Mouse (Mus musculus) embryo, embryonic 11.5 days (tissue): ENCODE measurements around the gene 1700025C18Rik.

ENCODE experiments used
- DNase-seq: peaks from one replicate; pipeline ENCODE4 v3.0.0-alpha.2; 2012; ENCODE audit warnings: low read depth, low spot score

1700025C18Rik gene

DNA sequence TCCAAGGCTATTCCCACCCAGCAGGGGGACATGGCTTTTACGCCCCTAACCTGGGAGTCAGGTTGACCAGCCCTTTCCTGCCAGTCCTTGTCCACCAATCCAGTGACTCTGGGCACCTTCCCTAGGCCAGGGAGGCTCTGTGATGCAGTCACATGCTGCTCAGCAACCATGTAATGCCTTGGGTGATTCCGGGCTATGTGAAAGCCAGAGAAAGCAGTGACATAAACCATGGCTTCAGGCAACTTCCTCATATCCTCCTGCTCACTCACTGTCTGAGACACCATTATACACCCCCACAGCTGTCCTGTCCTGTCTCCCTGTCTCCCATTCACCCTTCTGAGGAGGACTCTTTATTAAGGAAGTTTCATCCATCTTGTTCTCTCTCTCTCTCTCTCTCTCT, at the start of gene 1700025C18Rik:
Gene 1700025C18Rik (minus strand): TSS at position 101 of the 400 bp plus-strand sequence.
- no peak for DNase-seq

DNA sequence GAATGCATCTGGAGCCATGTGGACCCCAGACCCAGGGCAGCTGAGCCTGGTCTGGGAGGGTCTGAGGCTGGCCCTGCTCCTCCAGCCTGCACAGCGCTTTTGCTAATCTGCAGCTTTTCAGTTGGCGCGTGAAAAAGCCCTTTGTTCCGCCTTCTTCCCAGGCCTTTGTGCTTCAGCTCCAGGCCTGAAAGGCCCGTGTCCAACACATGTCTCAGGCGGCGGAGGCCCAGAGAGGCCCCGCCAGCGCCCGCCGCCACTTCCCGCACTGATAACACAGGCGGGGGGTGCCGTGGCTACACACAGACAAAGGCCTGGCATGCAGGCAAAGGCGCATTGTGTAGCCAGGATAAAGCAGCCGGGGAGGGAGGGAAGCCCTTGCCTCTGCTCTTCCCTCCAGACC, 45.5 kb upstream of the 1700025C18Rik start:
- no peak for DNase-seq

DNA sequence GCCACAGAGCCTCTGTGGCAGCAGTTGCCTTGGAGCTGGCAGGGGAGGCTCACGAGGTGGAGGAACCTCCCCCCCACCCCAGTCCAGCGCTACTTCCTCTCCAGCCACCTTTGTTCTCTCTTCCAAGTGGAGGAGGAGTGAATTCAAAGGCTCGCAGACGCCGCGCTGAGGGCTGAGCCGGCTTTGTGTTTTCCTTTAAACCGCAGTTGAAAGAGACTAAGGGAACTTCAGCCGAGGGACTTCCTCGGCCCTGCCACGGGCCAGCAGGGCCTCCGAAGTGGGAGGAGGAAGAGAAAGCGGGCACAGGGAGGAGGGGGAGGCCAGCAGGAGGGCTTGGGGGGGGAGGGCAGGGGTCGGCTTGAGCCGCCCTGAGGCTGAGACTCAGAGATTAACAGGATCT, 43.0 kb upstream of the 1700025C18Rik start:
- no peak for DNase-seq

DNA sequence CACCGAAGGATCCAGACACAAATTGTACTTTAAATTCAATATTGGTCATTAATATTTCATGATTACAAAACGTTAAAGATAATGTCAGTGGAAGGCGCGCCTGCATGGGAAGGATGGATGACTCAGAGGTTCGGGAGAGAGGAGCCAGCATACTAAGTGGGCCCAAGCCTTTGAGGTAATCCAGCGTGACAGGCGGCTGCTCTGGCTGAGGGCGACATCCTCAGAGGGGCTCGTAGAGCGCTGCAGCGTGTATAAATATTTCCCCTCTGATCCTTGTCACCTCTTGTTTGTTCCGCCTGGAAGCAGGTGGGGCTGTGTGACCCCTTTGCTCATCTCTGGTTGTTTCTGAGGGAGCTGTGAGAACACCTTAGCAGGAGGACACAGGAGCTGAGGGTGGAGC, 40.9 kb upstream of the 1700025C18Rik start:
- DNase-seq: no peak

DNA sequence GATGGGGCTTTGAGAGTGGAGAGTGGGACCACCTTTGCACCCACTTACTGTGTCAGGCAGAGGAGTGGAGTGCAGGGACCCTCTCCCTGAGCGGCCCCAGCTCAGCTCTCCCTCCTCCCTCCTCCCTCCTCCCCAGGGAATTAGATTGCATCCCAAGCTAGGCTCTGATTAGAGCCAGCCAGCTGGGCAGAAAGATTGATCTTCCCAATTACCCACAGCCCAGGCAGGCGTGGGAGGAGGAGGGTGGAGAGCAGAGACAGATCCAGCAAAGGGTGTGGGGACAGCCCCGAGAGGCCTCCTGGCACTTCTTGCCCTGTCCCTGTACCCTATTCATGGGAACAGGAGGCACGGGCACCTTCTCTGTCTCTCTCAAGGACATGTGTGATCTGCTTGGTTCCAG, 38.6 kb upstream of the 1700025C18Rik start:
- no peak for DNase-seq

DNA sequence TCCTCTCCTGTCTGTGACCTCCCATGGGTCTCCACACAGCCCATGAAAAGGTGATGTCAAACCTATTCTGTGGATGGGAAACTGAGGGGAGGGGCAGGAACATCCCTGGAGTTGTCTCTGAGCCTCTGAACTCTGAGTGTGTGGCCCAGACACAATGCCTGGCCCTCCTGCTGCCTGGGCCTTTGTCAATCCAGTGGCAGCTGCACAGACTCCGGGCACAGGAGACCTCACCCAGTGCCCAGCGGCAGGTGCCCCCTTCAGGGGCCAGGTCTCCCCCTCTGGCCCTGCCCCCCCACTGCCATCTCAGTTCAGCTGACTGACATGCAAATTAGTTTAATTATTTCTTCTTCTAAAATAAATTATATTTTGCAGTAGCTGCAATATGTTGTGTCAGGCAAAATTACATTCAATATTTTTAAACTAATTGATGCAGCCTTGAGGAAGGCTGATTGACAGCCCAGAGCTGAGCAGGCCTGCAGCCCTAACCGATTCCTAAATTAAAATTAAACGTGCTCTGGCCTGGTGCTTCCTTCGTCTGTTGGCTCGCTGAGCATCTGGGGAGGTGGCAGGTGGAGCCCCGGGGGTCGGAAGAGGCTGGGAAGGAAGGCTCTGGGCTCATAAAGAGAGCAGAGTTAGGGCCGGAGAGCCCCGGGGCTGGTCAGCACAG, 36.5 kb upstream of the 1700025C18Rik start:
- DNase-seq: no peak

DNA sequence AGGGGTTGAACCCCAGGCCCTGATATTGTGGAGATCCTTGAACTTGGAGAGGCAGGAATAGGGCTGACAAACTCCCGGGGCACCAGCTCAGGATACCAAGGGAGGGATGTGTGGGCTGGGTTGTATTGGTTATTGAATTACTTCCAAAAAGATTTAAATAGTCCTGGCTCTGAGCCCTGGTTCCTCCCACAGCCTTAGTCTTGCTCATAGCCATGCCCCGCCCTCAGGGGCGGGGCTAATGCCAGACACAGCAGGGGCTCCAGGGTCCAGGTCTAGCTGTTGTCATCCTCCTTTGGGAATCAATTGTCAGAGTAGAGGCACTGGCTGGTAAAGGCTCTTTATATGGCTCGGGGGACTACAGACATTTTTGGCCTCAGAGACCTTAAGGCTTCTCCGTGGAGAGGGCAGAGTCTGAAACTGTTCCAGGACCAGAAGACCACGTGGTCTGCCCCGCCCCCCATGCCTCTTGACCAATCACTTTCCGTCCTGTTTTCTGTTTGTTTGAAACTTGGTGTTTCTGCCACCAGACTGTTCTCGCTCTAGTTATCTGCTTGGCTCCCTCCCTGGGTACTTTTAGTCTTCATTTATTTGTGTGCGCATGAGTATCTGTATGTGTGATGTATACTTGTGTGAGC, 30.8 kb upstream of the 1700025C18Rik start:
- no peak for DNase-seq

DNA sequence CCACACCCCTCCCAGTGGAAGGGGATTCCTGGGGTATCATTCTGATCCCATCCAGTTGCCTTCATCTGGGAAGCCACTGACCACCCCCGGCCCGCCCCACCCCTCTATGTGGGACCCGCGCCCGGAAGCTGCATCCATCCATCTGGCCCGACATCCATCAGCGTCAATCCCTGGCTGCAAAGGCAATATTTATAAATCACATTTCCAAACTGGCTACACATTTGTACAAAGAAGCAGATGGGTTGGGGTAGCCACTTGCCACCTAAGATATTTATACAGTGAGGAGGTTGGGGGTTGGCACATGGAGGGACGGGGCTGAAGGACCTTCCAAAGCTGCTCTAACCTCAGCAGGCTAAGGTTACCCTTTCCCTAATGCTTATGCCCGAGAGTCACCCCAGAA, 30.2 kb upstream of the 1700025C18Rik start:
- DNase-seq: no peak

DNA sequence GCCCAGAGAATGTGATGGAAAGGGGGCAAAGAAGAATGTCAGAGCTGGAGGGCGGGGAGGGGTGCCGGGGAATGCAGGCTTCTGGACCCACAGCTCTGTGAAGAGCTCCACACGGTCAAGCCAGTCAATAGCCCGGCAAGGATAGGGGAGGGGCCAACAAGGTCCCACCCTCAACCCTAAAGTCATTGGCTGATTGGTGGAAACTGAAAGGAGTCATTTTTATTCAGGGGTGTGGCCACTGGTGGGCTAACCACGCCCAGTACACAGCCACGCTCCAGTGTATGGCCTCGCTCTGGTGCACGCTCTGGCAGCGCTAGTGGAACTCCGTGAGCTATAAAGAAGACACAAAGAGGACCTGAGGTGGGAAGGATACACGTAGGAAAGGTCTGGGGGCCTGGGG, 23.2 kb upstream of the 1700025C18Rik start:
- no peak for DNase-seq

DNA sequence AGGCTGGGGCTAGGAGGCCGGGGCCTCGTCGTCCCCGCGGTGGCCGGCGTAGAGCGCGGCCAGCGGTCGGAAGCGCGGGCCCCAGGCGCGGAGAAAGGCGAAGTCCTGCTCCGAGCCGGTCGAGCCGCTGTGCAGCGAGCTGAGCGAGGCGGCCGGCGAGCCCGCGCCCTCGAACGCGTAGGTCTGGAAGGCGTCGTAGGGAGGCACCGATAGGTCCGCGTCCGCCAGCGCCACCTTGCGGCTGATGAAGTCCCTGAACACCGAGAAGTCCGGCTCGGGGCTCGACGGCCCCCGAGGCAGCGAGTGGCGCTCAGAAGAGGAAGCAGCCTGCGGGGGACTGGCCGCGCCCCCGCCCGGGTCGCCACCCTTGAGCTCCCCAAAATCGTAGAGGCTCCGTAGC, 21.6 kb upstream of the 1700025C18Rik start:
- peak; percentile 81 for DNase-seq

DNA sequence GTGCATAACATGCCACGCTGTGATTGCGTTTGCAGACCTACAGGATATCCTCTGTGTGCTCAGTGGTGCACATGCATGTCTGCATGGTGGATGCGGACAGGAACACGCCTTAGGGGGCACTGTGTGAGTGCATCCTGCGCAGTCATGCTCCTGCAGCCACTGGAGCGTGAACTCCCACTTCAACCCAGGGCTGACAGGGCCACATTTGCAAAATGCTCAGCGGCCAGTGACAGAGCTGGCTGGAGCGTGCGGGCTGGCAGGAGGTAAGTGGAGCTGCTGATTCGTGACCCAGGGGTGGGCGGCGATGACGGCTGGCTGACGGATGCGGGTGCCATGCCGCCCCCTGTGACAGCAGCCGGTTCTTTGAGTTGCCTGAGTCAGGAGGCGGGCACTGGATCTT, 16.0 kb upstream of the 1700025C18Rik start:
- DNase-seq: no peak

DNA sequence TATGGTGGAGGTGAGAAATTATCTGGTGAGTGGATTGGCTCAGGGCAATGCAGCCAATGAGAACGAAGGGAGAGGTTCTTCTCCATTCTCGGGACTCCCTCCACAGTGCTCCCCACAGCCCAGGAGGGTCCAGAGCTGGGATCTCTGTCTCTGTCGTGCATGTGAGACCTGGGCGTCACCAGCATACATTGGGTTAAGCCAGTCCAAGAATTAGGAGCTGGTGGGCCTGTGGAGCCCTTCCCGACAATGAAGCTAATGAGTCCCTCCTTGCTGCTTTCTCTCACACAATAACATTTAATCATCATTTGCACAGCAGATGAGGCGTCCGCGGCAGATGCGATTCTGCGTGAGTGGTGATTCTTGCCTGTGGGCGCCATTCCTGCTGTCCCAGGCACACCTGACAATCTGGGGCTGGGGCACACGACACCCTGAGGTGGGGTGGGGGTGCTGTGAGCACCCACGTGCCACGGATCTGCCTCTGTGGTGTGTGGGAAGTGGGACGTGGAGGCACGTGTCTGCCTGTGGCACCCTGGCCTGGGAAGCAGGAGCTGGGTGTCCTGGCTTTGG, 15.0 kb upstream of the 1700025C18Rik start:
- DNase-seq: no peak

DNA sequence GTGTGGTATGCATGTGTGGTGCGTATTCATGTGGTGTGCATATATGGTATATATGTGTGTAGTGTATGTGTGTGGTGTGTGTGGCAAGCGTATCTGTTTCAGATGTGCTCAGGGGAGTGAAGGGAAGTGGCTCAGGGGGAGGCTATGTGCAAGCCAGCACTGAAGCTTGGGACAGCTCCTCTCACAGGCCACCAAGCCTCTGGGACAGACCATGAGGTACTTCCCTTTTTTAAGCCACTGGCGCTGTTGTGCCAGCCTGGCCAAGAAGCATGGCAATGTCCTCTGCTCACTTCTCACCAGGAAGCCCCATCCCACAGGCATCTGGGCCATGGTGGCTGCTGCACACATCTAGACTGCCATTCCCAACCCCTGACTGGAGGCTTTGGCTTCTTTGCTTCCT, 12.4 kb upstream of the 1700025C18Rik start:
- DNase-seq: no peak

DNA sequence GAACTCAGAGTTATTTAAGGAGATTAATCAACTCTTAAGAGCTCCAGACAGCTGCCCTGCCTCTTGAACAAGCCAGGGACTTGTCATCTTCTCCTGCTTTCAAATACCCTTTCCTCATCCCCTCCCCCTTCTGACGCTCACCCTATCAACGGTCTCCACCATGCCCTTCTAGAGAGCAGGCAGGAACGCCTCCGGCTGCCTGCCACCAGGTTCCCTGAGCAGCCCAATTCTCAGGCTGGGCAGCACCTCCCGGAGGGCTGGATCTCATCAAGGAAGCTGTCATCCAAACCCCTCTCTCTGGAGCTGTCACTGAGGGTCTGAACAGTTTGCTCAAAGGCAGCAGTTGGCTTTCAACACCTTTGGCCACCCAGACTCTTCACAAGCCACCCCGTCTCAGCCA, 10.2 kb upstream of the 1700025C18Rik start:
- DNase-seq: no peak

DNA sequence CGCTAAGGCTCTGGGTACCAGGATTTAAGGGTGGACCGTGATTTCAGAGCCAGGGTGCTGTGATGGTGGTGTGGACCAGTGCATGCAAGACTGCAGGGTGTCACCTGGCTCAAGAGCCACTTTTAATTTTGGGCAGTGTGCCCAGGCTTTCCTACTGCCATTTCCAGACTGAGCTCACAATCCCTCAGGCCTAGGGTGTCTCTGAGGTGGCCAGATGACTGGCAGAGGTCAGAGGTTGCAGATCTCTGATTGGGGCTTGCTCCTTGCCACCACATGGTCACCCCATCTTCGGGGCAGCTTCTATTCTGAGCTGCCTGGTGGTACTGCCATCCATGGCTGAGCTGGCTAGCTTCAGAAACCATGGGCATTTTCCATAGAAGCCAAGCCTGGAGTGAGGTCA, 8.3 kb upstream of the 1700025C18Rik start:
- DNase-seq: no peak

DNA sequence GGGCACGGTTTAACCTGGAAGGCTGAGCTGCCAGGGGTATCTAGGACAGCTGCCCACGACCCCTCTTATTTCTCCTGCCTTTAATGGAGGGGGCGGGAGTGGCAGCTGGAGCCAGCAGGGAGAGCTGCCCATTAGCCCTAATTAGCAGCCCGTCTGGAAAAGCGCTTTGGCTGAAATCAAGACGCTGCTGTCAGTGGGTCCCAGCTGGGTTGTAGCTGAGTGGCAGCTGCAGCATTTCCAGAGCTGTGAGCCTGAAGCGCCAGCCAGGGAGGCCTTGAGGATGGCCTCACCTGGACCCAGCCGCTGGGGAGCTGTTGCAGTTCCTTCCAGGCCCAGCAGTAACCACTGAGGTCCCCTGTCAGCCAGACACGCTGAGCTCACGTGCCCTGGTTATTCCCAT, 5.8 kb upstream of the 1700025C18Rik start:
- DNase-seq: no peak

DNA sequence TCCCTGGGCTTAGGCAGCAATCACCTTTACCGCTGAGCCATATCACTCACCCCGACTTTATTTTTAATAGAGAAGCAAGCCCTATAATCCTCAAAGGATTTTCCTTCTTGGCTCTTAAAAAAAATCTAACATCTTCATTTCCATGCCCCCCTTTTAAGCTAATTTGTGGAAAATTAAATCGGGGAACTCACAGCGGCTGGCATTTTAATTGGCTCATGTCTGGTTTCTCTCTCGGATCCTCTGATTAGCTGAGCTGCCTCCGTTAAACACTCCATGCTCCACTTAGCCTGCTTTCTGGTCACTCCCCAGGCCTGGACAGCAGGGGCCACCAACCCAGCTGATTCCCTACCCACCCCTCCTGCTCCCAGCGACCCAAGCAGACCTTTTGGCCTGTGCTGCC, 1.8 kb upstream of the 1700025C18Rik start:
- DNase-seq: no peak

DNA sequence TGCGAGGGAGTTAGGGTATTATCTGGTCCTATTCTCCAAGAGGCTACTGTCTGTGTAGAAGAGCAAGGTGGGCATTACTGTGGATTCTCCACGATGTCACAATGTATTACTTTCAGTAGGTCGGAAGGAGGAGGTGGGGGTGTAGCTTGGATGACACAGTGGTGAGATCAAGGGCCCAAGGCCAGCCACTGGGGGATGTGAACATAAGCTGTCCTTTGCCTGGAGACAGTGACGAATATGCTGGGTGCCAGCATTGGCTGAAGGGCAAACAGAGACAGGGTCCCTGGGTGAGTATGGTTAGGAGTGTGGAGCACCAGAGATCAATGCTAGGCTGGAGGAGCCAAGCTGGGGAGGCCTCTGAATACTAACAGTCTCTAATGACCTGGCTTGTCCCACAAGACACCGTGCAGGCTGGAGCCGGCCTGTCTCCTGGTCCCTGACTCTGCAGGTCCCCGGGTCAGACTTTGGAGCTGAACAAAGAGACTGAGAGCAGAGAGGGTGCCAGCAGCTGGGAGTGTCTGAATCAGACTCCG, 949 bp upstream of the 1700025C18Rik start:
- no peak for DNase-seq

DNA sequence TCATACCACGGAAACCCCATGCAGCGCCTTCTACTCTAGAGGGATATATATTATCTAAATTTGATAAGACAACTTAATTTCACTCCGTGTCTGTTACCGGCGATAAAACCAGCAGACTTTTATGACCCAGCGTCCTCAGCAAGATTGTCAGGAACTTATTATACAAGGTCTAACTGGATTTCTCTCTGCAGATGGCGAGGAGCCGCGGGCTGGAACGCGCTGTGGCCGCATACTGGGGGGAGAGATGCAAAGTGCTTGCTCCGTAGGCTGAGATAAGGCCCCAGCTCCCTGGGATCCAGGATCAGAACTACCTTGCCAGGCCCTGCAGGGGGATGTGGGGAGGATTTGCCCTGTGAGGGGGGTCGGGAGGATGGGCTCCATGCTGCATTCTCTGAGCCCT, 1.1 kb downstream of the 1700025C18Rik start:
- DNase-seq: no peak

DNA sequence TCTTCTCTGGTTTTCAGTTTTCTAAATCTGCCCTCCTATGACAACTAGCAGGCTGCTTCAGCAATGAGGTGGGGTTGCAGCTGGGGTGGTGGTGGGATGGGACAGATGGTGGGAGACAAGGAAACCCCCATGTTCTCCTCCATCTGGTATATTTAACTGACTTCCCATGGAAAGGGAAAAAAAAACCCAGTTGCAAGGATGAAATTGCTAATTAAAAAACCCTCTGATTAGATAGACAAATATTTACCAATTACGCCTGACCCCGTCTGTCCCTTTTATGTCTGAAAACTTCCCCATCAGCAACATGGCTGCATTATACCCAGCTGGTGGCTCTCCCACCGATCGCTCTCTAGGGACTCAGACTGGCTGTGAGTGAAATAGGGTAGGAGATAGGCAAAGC, 3.9 kb downstream of the 1700025C18Rik start:
- no peak for DNase-seq

DNA sequence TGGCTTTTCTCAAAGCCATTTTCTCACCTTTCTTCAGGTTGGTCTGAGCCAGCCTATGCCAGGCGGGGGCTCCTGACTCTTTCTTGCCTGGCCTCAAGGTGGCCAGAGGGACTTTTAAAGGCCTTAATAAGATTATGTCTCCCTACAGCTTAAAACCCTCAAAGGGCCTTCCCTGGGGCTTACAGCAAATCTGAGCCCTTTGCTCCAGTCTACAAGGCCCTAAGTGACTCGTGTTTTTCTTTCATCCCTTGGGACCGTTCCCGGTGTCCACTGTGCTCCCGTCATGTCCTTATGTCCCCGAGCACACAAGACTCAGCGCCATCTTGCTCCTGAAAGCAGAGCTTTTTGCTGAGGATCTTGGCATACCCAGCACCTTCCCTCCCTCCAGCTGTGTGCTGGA, 9.3 kb downstream of the 1700025C18Rik start:
- DNase-seq: no peak

DNA sequence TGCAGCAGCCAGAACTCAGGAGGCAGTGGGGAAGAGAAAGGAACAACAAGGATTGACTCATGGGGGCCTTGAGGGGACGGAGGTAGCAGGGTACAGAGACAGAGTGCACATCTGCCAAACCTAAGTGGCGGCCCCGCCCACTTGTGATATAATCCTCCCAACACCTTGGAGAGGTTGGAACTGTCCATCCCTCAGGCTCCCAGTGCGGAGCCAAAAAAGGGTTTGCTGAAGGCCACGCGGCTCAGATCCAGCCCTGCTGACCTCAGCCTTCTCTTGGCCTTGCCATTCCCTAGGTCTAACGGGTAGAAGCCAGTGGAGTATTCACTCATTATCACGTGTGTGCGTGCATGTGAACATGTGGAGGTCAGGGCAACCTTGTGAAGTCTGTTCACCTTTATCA, 9.9 kb downstream of the 1700025C18Rik start:
- no peak for DNase-seq

DNA sequence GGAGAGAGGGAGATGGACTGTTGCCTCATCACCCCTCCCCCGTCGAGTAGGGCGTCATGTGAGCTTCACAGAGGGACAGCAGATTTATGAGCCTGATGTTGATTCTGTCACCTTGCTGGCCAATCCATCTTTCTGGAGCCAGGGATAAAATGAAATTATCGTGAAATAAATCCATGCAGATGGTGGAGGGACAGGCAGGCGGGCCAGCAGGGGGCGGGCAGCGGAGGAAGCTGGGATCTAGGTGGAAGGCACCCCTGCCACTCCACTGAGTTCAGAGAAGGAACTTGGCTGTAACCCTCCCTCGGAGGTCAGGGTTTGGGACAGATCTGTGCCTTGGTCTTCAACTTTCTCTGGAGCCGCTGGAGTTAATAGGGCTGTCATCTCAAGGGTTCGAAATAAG, 11.9 kb downstream of the 1700025C18Rik start:
- no peak for DNase-seq
